Mouse (Mus musculus) limb, embryonic 11.5 days (tissue): ENCODE results near the gene Bola3. TPM values are rescaled to one million over a fixed set of nuclear protein-coding genes. Genes with fewer than 3 reads are reported as not detected.

Experiments
- ATAC-seq: fragments of 200-750 bp; cut with Nextera tagmentation; 2 replicates; pipeline ENCODE4 v1.8.0; 2017; ENCODE audit warnings: low read depth; ENCODE audit not compliant: insufficient number of reproducible peaks, low FRiP score, low TSS enrichment
- DNase-seq: peaks from one replicate; pipeline ENCODE4 v3.0.0-alpha.2; 2015; ENCODE audit warnings: low spot score
- H3K27ac ChIP-seq: fragments of 300-500 bp; sonication (generic); replicated peaks from 2 replicates; pipeline ENCODE4 v1.5.1; 2014; ENCODE audit warnings: low read depth, mild to moderate bottlenecking, low read length
- H3K27me3 ChIP-seq: fragments of 300-500 bp; sonication (generic); 2 replicates; pipeline ENCODE4 v1.6.1; 2014; ENCODE audit warnings: mild to moderate bottlenecking, low read length, mixed read lengths; ENCODE audit not compliant: control insufficient read depth, insufficient read depth
- H3K36me3 ChIP-seq: fragments of 300-500 bp; sonication (generic); 2 replicates; pipeline ENCODE4 v1.6.1; 2014; ENCODE audit warnings: mild to moderate bottlenecking, low read length, moderate library complexity, mixed read lengths; ENCODE audit not compliant: control insufficient read depth, insufficient read depth
- H3K4me1 ChIP-seq: fragments of 300-500 bp; sonication (generic); 2 replicates; pipeline ENCODE4 v1.6.1; 2014; ENCODE audit warnings: low read length, mixed read lengths; ENCODE audit not compliant: control insufficient read depth, insufficient read depth
- H3K4me2 ChIP-seq: fragments of 300-500 bp; sonication (generic); 2 replicates; pipeline ENCODE4 v1.6.1; 2014; ENCODE audit warnings: low read depth, mild to moderate bottlenecking, moderate library complexity; ENCODE audit not compliant: severe bottlenecking
- H3K4me3 ChIP-seq: fragments of 300-500 bp; sonication (generic); 2 replicates; pipeline ENCODE4 v1.5.1; 2014; ENCODE audit warnings: low read depth, low read length
- H3K9ac ChIP-seq: fragments of 300-500 bp; sonication (generic); 2 replicates; pipeline ENCODE4 v1.6.1; 2014; ENCODE audit warnings: mild to moderate bottlenecking, low read length
- H3K9me3 ChIP-seq: fragments of 300-500 bp; sonication (generic); 2 replicates; pipeline ENCODE4 v1.6.1; 2016; ENCODE audit warnings: low read length; ENCODE audit not compliant: control insufficient read depth
- WGBS: fragments of 180-500 bp; shearing (Covaris S2); extraction: QIAGEN DNeasy Blood & Tissue Kit; methylation state at CpG from one replicate; pipeline ENCODE4 v1.1.7; 2014; 5-methylcytosine and 5-hydroxymethylcytosine counted together
- polyA plus RNA-seq: library from polyadenylated mRNA; unstranded; fragments of >200 nt; fragmentation: Nextera tagmentation; extraction: Ambion mirVana; gene quantifications from 2 replicates; pipeline ENCODE4 v1.2.1, GENCODE M21; 2014

Gene Bola3
- polyA plus RNA-seq, 1 experiment from 2014 or later = 143 TPM

- Histone ChIP-seq H3K9me3 (no peaks in the 10 kb centered on the region), H3K4me3 (no peak overlapping the region), H3K4me2 (no peak overlapping the region), H3K36me3 (peaks cover 9% of the 10 kb centered on the region), H3K4me1 (peaks cover 3% of the 10 kb centered on the region; the same call in 1 of the 2 replicates), H3K27me3 (no peaks in the 10 kb centered on the region), H3K9ac (no peak overlapping the region), H3K27ac (no peak overlapping the region)
- DNase-seq = no peak
- no peak for ATAC-seq
Measured at GRCm38 (mm10) chr6:83315293-83315692, 33.7 kb upstream of the Bola3 start.

- H3K27ac ChIP-seq = no peak overlapping the region
- no peaks in the 10 kb centered on the region for H3K9me3 ChIP-seq
- H3K36me3 ChIP-seq = peaks cover 8% of the 10 kb centered on the region
- DNase-seq = peak; percentile 68
- no peak for ATAC-seq
- H3K27me3 ChIP-seq = no peaks in the 10 kb centered on the region
- H3K4me1 ChIP-seq = peaks cover 3% of the 10 kb centered on the region; the same call in 1 of the 2 replicates
- 0 out of 2 replicates have a peak overlapping the region, but pooled peaks have one; percentile 19 for H3K4me3 ChIP-seq
- WGBS = 2% methylated on average over 10 of the region's 10 CpGs
- no peak overlapping the region for H3K9ac ChIP-seq
- H3K4me2 ChIP-seq = peak overlapping the region; percentile 70
Measured at GRCm38 (mm10) chr6:83316022-83316421, 32.9 kb upstream of the Bola3 start.

GRCm38 (mm10) chr6:83317108-83317741, 31.7 kb upstream of the Bola3 start:
- DNase-seq = peak; percentile 90
- H3K9me3 ChIP-seq = no peaks in the 10 kb centered on the region
- peaks cover 4% of the 10 kb centered on the region for H3K36me3 ChIP-seq
- H3K27ac ChIP-seq = no peak overlapping the region
- H3K27me3 ChIP-seq = no peaks in the 10 kb centered on the region
- peak; percentile 96 for ATAC-seq
- peak overlapping the region; percentile 85 for H3K9ac ChIP-seq
- H3K4me1 ChIP-seq = peaks cover 3% of the 10 kb centered on the region; the same call in 1 of the 2 replicates
- H3K4me2 ChIP-seq = peak overlapping the region; percentile 70
- peak overlapping the region; percentile 93 for H3K4me3 ChIP-seq
- WGBS = under 1% methylated on average over 51 of the region's 52 CpGs

- DNase-seq = no peak
- ATAC-seq = no peak
- Histone ChIP-seq H3K9me3 (no peaks in the 10 kb centered on the region), H3K9ac (no peak overlapping the region), H3K4me3 (no peak overlapping the region), H3K4me2 (no peak overlapping the region), H3K27me3 (no peaks in the 10 kb centered on the region), H3K36me3 (no peaks in the 10 kb centered on the region), H3K27ac (no peak overlapping the region), H3K4me1 (peaks cover 3% of the 10 kb centered on the region)
- 65% methylated on average over 1 of the region's 1 CpGs for WGBS
Measured at GRCm38 (mm10) chr6:83321927-83322326, 27.0 kb upstream of the Bola3 start.

GRCm38 (mm10) chr6:83322794-83323193, 26.2 kb upstream of the Bola3 start:
- DNase-seq (no peak), ATAC-seq (no peak)
- no peaks in the 10 kb centered on the region for H3K36me3 ChIP-seq
- H3K9me3 ChIP-seq = no peaks in the 10 kb centered on the region
- H3K4me2 ChIP-seq = no peak overlapping the region
- H3K27me3 ChIP-seq = no peaks in the 10 kb centered on the region
- 83% methylated on average over 2 of the region's 2 CpGs for WGBS
- H3K27ac ChIP-seq = no peak overlapping the region
- no peak overlapping the region for H3K4me3 ChIP-seq
- H3K9ac ChIP-seq = no peak overlapping the region
- peaks cover 6% of the 10 kb centered on the region for H3K4me1 ChIP-seq

- no peak overlapping the region for H3K27ac ChIP-seq
- 68% methylated on average over 8 of the region's 8 CpGs for WGBS
- no peak overlapping the region for H3K4me2 ChIP-seq
- no peaks in the 10 kb centered on the region for H3K36me3 ChIP-seq
- H3K27me3 ChIP-seq = no peaks in the 10 kb centered on the region
- H3K4me3 ChIP-seq = no peak overlapping the region
- no peaks in the 10 kb centered on the region for H3K9me3 ChIP-seq
- ATAC-seq (no peak), DNase-seq (no peak)
- H3K4me1 ChIP-seq = peaks cover 6% of the 10 kb centered on the region
- no peak overlapping the region for H3K9ac ChIP-seq
Measured at GRCm38 (mm10) chr6:83323652-83324419, 25.1 kb upstream of the Bola3 start.

GRCm38 (mm10) chr6:83325525-83326393, 23.2 kb upstream of the Bola3 start, which contains the start of the genes Mthfd2 and Mob1a:
Gene Mthfd2 (minus strand): TSS chr6:83325908.
Gene Mob1a (plus strand): TSS chr6:83326016.
- peak; percentile 96 for ATAC-seq
- WGBS = under 1% methylated on average over 65 of the region's 65 CpGs

GRCm38 (mm10) chr6:83326394-83326736, 22.6 kb upstream of the Bola3 start:
- H3K27me3 ChIP-seq = no peaks in the 10 kb centered on the region
- peak overlapping the region; percentile 59 for H3K4me2 ChIP-seq
- ATAC-seq = no peak
- peaks cover 6% of the 10 kb centered on the region for H3K4me1 ChIP-seq
- no peak for DNase-seq
- H3K9ac ChIP-seq = peak overlapping the region; percentile 93
- WGBS = 8% methylated on average over 6 of the region's 6 CpGs
- peaks cover 5% of the 10 kb centered on the region; the same call in 1 of the 2 replicates for H3K36me3 ChIP-seq
- peak overlapping the region; percentile 85 for H3K4me3 ChIP-seq
- H3K27ac ChIP-seq = peak overlapping the region; percentile 83
- H3K9me3 ChIP-seq = no peaks in the 10 kb centered on the region

More at GRCm38 (mm10) chr6:83325525-83326393, 23.2 kb upstream of the Bola3 start, which contains the start of the genes Mthfd2 and Mob1a:
- Histone ChIP-seq H3K27me3 (no peaks in the 10 kb centered on the region), H3K4me2 (peak within 1 kb of the TSS; percentile 59), H3K4me3 (peak within 1 kb of the TSS; percentile 85), H3K9ac (peak within 1 kb of the TSS; percentile 93), H3K4me1 (peaks cover 6% of the 10 kb centered on the region), H3K9me3 (no peaks in the 10 kb centered on the region), H3K36me3 (peaks cover 5% of the 10 kb centered on the region; the same call in 1 of the 2 replicates), H3K27ac (peak within 1 kb of the TSS; percentile 83)
- DNase-seq = peak; percentile 94
